Mouse (Mus musculus): ENCODE results near the gene Gfod2.

DNA sequence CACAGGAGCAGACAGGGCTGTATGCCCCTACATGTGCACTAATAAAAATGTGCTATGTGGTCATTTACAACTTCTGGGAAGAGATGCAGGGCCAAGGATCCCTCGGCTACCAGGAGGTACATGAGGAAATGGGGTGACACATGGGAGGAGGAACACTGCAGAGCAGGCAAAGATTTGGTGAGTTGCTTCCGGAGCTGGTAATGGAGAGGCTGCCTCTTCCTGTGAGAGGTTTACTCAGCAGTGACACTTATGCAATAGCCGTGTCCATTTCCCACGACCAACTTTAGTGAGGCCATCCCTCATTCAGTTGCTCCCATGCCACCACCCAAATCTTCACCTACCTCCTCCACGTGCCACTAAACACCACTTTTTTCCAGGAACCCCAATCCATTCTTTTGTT lies 21.8 kb upstream of the Gfod2 start:
- TF ChIP-seq CTCF (IDR thresholded peaks at IDR 0.05; ENCODE audit: extremely low read depth, insufficient read depth, low read length) = no peak
- no peak for TF ChIP-seq POLR2A (IDR thresholded peaks at IDR 0.05; ENCODE audit: extremely low read depth, insufficient read depth, low read length)

Data from cortical plate, adult 2 months (tissue).